Mouse (Mus musculus) kidney, postnatal 14 days (tissue): ENCODE data around the gene March7.

Experiments used
- DNase-seq: peaks from one replicate; pipeline ENCODE4 v3.0.0; 2022; ENCODE audit warnings: mixed read lengths

The March7 gene

DNA sequence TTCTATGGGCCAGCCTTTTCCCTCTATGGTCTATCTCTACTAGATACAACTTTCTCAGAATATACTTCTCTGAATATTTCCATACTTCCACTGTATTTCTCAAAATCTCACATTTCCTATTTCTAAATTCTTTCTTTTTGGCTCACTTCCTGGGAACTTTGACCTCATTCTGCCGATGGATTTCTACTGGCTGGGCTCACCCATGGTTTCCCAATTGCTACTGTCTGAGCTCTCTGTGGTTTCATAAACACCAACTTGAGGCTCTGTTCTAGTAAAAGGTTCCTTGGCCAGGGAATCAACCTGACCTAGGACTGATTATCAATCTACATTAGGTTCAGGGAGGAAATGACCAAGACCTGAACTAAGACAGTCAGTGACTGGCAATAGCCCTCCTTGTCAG lies 79.8 kb downstream of the March7 start:
- DNase-seq, result no peak

- no peak for DNase-seq
These were observed 81.7 kb downstream of the March7 start for GRCm38 (mm10) chr2:60291381-60291780.

- no peak for DNase-seq
These were observed 88.6 kb downstream of the March7 start for GRCm38 (mm10) chr2:60298266-60298665.

DNA sequence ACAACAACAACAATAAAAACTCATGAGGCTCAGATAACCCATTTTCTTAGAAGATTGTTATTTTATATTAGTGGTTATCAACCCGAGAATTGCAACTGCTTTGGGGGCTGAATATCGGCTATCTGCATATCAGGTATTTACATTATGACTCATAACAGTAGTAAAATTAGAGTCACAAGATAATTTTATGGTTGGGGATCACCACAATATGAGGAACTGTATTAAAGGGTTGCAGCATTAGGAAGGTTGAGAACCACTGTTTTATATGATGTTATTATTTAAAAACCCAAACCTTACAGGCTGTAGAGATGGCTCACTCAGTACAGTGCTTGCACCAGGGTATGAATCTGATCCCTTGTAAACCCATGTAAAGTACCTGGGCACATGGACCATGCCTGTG lies 89.6 kb downstream of the March7 start:
- DNase-seq, result no peak
